Mouse (Mus musculus) hindlimb bud, embryonic 11.5 days (tissue): ENCODE measurements around the gene Ppp1cc.
"Not testable (repeated sequence)": the region's sequence is repeated elsewhere in the genome, so short reads cannot be mapped to it uniquely, and the experiment has no call there.

Experiments used
- DNase-seq: peaks from one replicate; pipeline ENCODE4 v3.0.0-alpha.2; 2012; ENCODE audit warnings: low read depth, low spot score; ENCODE audit errors: extremely low spot score

Gene Ppp1cc

GRCm38 (mm10) chr5:122165233-122165915 lies 7.3 kb downstream of the Ppp1cc start:
- no peak for DNase-seq

DNA sequence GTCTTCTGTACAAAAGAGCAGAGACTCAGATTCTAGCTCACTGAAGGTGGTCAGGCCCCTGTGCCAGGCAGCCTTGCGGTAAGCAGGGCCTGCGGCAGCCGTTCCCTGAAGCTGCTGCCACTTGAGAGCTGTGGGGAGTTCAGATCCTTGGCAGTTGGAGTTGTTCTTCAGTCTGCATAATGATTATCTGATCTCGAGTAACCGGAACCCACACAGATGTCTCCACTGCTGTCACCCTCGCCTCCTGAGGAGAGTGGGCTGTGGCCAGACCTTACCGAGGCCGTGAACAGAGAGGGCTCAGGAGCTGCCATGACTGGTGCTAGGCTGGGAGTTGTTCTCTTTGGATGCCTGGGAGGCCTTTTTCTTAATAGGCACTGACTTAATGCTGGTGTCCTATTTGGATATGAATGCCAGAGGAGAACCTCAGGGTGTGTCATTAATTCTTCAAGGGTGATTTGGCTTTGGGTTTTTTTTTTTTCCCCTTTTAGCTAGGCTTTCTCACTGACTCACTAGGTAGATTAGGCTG lies 8.6 kb downstream of the Ppp1cc start:
- no peak for DNase-seq

- no peak for DNase-seq
These were observed 10.4 kb downstream of the Ppp1cc start for GRCm38 (mm10) chr5:122168344-122169069.

GRCm38 (mm10) chr5:122171058-122171457 lies 13.0 kb downstream of the Ppp1cc start:
- DNase-seq, result no peak

GRCm38 (mm10) chr5:122175402-122175801 lies 17.3 kb downstream of the Ppp1cc start:
- no peak for DNase-seq

DNA sequence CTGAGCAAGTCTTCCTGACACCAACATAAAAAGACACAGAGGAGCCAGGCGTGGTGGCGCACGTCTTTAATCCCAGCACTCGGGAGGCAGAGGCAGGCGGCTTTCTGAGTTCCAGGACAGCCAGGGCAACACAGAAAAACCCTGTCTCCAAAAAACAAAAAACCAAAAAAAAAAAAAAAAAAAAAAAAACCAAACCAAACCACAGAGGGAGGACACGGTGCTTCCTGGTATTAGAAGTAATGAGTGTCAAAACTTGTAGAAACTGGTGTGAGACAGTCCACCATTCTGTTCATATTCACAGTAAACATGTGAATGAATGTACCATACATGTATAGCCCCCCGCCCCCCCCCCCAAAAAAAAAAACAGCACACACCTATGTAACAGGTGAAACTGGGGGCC lies 17.9 kb downstream of the Ppp1cc start:
- DNase-seq, result no peak

- no peak for DNase-seq
These were observed 18.3 kb downstream of the Ppp1cc start for GRCm38 (mm10) chr5:122176398-122176797.

GRCm38 (mm10) chr5:122179665-122180064 lies 21.6 kb downstream of the Ppp1cc start:
- no peak for DNase-seq

GRCm38 (mm10) chr5:122184283-122184806 lies 26.3 kb downstream of the Ppp1cc start:
- no peak for DNase-seq

DNA sequence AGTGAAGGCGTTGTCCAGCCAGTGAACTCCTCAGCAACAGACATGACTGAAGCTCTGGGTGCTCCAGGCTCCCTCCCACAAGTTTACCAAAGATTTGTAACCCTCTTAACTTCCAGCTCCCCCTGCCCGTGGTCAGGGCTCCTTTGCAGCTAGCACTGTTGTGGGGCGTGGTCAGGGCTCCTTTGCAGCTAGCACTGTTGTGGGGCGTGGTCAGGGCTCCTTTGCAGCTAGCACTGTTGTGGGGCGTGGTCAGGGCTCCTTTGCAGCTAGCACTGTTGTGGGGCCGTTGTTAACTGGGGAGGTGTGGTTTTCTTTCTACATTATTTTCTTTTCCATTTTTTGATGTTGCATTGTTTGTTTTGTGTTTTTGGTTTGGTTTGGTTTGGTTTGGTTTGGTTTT lies 26.8 kb downstream of the Ppp1cc start:
- DNase-seq, result not testable (repeated sequence)

DNA sequence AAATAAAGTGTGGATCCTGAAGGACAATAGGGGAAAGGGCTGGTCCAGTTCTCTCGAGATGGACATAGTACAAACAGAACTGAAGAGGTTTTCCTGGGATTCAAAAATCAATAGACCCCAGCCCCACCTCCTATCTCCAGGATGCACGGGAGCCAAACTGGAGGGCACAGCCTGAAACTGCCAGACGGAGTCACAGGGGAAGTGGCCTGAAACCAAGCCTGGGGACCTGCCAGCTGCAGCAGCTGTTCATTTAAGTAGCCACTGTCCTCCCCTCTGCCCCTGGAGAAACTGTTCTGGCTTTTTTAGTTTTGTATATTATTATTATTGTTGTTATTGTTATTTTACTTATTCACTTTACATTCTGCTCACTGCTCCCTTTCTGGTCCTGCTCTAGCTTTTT lies 31.0 kb downstream of the Ppp1cc start:
- DNase-seq, result no peak

DNA sequence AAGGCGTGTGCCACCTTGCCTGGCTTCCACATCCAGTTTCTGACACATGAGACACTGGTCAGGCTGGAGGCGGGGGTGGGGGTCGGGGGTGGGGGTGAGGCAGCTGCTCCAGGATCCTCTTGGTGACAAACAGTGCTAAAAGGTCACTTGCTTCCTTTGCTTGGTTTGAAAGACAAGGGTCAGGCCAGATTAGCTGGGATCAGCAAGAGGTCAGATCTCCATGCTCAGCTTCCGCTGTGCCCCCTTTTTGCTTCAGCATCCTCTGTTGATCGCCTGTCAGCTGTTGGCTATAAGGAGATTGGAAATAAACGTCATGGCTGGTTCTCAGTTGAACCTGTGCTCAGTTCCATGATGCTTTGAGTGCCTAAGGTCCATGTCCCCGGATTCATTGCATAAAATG lies 32.4 kb downstream of the Ppp1cc start:
- DNase-seq, result no peak

DNA sequence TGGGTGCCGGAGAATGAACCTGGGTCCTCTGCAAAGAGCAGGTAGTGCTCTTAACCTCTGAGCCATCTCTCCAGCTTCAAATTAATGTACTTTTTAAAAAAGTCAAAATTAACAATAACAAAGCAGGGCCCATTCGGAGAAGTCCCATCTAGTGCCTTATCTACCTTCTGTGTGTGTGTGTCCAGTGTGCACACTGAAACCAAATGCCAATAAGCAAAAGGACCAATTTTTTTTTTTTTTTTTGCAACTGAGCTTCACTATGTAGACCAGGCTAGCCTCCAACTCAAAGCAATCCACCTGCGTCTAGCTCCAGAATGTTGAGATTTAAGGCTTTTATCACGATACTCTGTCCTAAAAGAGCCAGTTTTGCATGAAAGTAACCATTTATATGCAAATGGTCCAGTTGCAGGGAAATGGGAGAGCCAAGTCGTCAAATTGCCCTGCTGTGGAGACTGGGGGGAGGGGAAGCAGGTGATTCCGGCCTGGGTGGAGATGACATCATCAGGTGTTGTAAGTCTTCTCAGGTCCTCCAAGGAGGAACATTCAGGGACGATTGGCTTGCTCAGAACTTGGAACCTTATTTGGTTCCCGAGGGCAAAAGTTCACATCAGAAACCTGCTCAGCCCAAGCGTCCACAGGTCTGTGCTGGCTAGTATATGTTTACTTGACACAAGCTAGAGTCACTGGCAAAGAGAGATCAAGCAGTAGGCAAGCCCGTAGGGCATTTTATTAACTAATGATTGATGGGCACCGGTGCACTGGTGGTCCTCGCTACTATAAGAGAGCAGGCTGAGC lies 33.4 kb downstream of the Ppp1cc start:
- no peak for DNase-seq

- no peak for DNase-seq
These were observed 34.3 kb downstream of the Ppp1cc start for GRCm38 (mm10) chr5:122192347-122192746.

- DNase-seq, result no peak
These were observed 42.8 kb downstream of the Ppp1cc start for GRCm38 (mm10) chr5:122200872-122201271.

DNA sequence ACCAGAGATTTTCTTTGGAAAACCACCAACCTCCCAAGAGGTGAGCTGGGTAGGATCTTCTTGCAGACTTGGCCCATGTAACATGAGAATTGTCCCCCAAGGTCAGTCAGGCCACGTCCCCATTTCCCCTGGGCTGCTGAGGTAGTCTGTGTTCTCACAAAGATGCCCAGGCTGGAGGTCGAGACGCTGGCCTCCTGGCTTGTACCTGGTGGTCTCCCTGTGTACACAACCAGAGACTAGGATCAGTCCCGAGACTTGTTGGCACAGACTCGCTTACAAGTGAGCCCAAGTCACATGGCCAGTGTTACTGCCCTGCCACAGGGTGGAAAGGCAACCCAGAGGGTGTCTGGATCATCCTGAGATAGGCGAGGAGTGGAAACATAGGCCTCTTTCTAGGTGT lies 43.8 kb downstream of the Ppp1cc start:
- DNase-seq, result no peak

- no peak for DNase-seq
These were observed 46.1 kb downstream of the Ppp1cc start for GRCm38 (mm10) chr5:122204180-122204579.

GRCm38 (mm10) chr5:122206475-122206874 lies 48.4 kb downstream of the Ppp1cc start, which contains the start of gene Hvcn1:
TSS of gene Hvcn1 (plus strand) at chr5:122206804.
- no peak for DNase-seq

- DNase-seq, result no peak
These were observed 50.8 kb downstream of the Ppp1cc start for GRCm38 (mm10) chr5:122208909-122209308.

GRCm38 (mm10) chr5:122209591-122210368 lies 51.7 kb downstream of the Ppp1cc start:
- peak; percentile 42 for DNase-seq
